Mouse (Mus musculus) embryonic facial prominence, embryonic 10.5 days (tissue): Measurements from ENCODE around the gene Cacybp. TPM values are rescaled to one million over a fixed set of nuclear protein-coding genes. Genes with fewer than 3 reads are reported as not detected.

Experiments used
- DNase-seq: peaks from one replicate; pipeline ENCODE4 v3.0.0-alpha.2; 2017; ENCODE audit warnings: low spot score
- H3K27ac ChIP-seq: fragments of 300-500 bp; sonication (generic); replicated peaks from 2 replicates; pipeline ENCODE4 v1.5.1; 2016; ENCODE audit warnings: mild to moderate bottlenecking
- H3K27me3 ChIP-seq: fragments of 300-500 bp; sonication (generic); replicated peaks from 2 replicates; pipeline ENCODE4 v1.6.1; 2016; ENCODE audit warnings: low read depth, mild to moderate bottlenecking; ENCODE audit not compliant: poor library complexity, severe bottlenecking
- H3K36me3 ChIP-seq: fragments of 300-500 bp; sonication (generic); replicated peaks from 2 replicates; pipeline ENCODE4 v1.6.1; 2016; ENCODE audit warnings: mild to moderate bottlenecking, moderate library complexity
- H3K4me1 ChIP-seq: fragments of 300-500 bp; sonication (generic); 2 replicates; pipeline ENCODE4 v1.6.1; 2016
- H3K4me3 ChIP-seq: fragments of 300-500 bp; sonication (generic); 2 replicates; pipeline ENCODE4 v1.5.1; 2016; ENCODE audit warnings: mild to moderate bottlenecking, moderate library complexity
- H3K9me3 ChIP-seq: fragments of 300-500 bp; sonication (generic); 2 replicates; pipeline ENCODE4 v1.6.1; 2016; ENCODE audit warnings: mild to moderate bottlenecking
- WGBS: fragments of 180-500 bp; shearing (Covaris S2); methylation state at CpG from one replicate; pipeline ENCODE4 v1.1.7; 2016; 5-methylcytosine and 5-hydroxymethylcytosine counted together
- polyA plus RNA-seq: library from polyadenylated mRNA; unstranded; fragments of >200 nt; fragmentation: Nextera tagmentation; extraction: Ambion mirVana; gene quantifications from 2 replicates; pipeline ENCODE4 v1.2.1, GENCODE M21; 2016

Cacybp gene
- polyA plus RNA-seq, 1 experiment from 2014 or later: 357 TPM

GRCm38 (mm10) chr1:160210566-160210965, 2.1 kb downstream of the Cacybp start:
- H3K36me3 ChIP-seq: peaks cover 35% of the 10 kb centered on the region
- H3K27me3 ChIP-seq: no peaks in the 10 kb centered on the region
- 79% methylated on average over 3 of the region's 3 CpGs for WGBS
- peak overlapping the region; percentile 85 for H3K4me3 ChIP-seq
- DNase-seq: no peak
- H3K27ac ChIP-seq: no peak overlapping the region
- no peaks in the 10 kb centered on the region for H3K9me3 ChIP-seq
- H3K4me1 ChIP-seq: peaks cover 24% of the 10 kb centered on the region

GRCm38 (mm10) chr1:160209844-160210243, 2.8 kb downstream of the Cacybp start:
- WGBS: 71% methylated on average over 2 of the region's 2 CpGs
- H3K4me1 ChIP-seq: peaks cover 24% of the 10 kb centered on the region
- no peaks in the 10 kb centered on the region for H3K27me3 ChIP-seq
- peak overlapping the region; percentile 24; the same call in 1 of the 2 replicates for H3K4me3 ChIP-seq
- H3K36me3 ChIP-seq: peaks cover 42% of the 10 kb centered on the region
- no peak overlapping the region for H3K27ac ChIP-seq
- no peak for DNase-seq
- H3K9me3 ChIP-seq: no peaks in the 10 kb centered on the region

GRCm38 (mm10) chr1:160205486-160205885, 7.2 kb downstream of the Cacybp start:
- DNase-seq: no peak
- H3K9me3 ChIP-seq: no peaks in the 10 kb centered on the region
- no peak overlapping the region for H3K27ac ChIP-seq
- H3K27me3 ChIP-seq: no peaks in the 10 kb centered on the region
- H3K4me1 ChIP-seq: peaks cover 5% of the 10 kb centered on the region
- H3K36me3 ChIP-seq: peaks cover 86% of the 10 kb centered on the region
- H3K4me3 ChIP-seq: no peak overlapping the region

- Histone ChIP-seq H3K9me3 (no peaks in the 10 kb centered on the region), H3K27me3 (no peaks in the 10 kb centered on the region), H3K4me1 (peaks cover 12% of the 10 kb centered on the region; the same call in 1 of the 2 replicates), H3K4me3 (peak overlapping the region; percentile 90), H3K36me3 (peaks cover 31% of the 10 kb centered on the region), H3K27ac (peak overlapping the region; percentile 90)
- under 1% methylated on average over 13 of the region's 13 CpGs for WGBS
- no peak for DNase-seq
These were observed 17.4 kb downstream of the Cacybp start for GRCm38 (mm10) chr1:160195337-160195663.

- peak; percentile 97 for DNase-seq
- peaks cover 26% of the 10 kb centered on the region for H3K36me3 ChIP-seq
- 8% methylated on average over 31 of the region's 31 CpGs for WGBS
- H3K27me3 ChIP-seq: no peaks in the 10 kb centered on the region
- peak within 1 kb of the TSS; percentile 90 for H3K4me3 ChIP-seq
- peaks cover 12% of the 10 kb centered on the region; the same call in 1 of the 2 replicates for H3K4me1 ChIP-seq
- peak within 1 kb of the TSS; percentile 90 for H3K27ac ChIP-seq
- H3K9me3 ChIP-seq: no peaks in the 10 kb centered on the region
These were observed 17.9 kb downstream of the Cacybp start, which contains the start of gene Mrps14 for GRCm38 (mm10) chr1:160194529-160195336. Mrps14 (plus strand) TSS chr1:160195215.

GRCm38 (mm10) chr1:160184506-160184905, 28.2 kb downstream of the Cacybp start:
- peak; percentile 68 for DNase-seq
- no peaks in the 10 kb centered on the region for H3K4me1 ChIP-seq
- no peak overlapping the region for H3K4me3 ChIP-seq
- H3K27ac ChIP-seq: no peak overlapping the region
- no peaks in the 10 kb centered on the region for H3K27me3 ChIP-seq
- no peaks in the 10 kb centered on the region for H3K9me3 ChIP-seq
- 16% methylated on average over 5 of the region's 5 CpGs for WGBS
- no peaks in the 10 kb centered on the region for H3K36me3 ChIP-seq

- no peaks in the 10 kb centered on the region for H3K36me3 ChIP-seq
- WGBS: 83% methylated on average over 4 of the region's 4 CpGs
- H3K4me1 ChIP-seq: no peaks in the 10 kb centered on the region
- no peak overlapping the region for H3K27ac ChIP-seq
- no peaks in the 10 kb centered on the region for H3K27me3 ChIP-seq
- no peak for DNase-seq
- no peaks in the 10 kb centered on the region for H3K9me3 ChIP-seq
- no peak overlapping the region for H3K4me3 ChIP-seq
These were observed 31.5 kb downstream of the Cacybp start for GRCm38 (mm10) chr1:160181216-160181615.

- Histone ChIP-seq H3K36me3 (no peaks in the 10 kb centered on the region), H3K27me3 (no peaks in the 10 kb centered on the region), H3K4me1 (0 out of 2 replicates have a peak, but pooled peaks cover 11% of the 10 kb centered on the region), H3K27ac (no peak overlapping the region), H3K4me3 (no peak overlapping the region), H3K9me3 (no peaks in the 10 kb centered on the region)
- no peak for DNase-seq
- 80% methylated on average over 8 of the region's 8 CpGs for WGBS
These were observed 35.8 kb downstream of the Cacybp start for GRCm38 (mm10) chr1:160176903-160177302.

- WGBS: 58% methylated on average over 4 of the region's 5 CpGs
- DNase-seq: no peak
- Histone ChIP-seq H3K27me3 (no peaks in the 10 kb centered on the region), H3K27ac (no peak overlapping the region), H3K36me3 (no peaks in the 10 kb centered on the region), H3K4me3 (no peak overlapping the region), H3K9me3 (no peaks in the 10 kb centered on the region), H3K4me1 (no peaks in the 10 kb centered on the region)
These were observed 46.1 kb downstream of the Cacybp start for GRCm38 (mm10) chr1:160166600-160166999.

- no peaks in the 10 kb centered on the region for H3K36me3 ChIP-seq
- no peaks in the 10 kb centered on the region for H3K27me3 ChIP-seq
- 93% methylated on average over 2 of the region's 2 CpGs for WGBS
- no peaks in the 10 kb centered on the region for H3K4me1 ChIP-seq
- no peak for DNase-seq
- H3K9me3 ChIP-seq: no peaks in the 10 kb centered on the region
- H3K27ac ChIP-seq: no peak overlapping the region
- H3K4me3 ChIP-seq: no peak overlapping the region
These were observed 54.5 kb downstream of the Cacybp start for GRCm38 (mm10) chr1:160158190-160158589.

GRCm38 (mm10) chr1:160153480-160153879, 59.2 kb downstream of the Cacybp start, which contains the start of gene Tnn:
Tnn (minus strand) TSS chr1:160153580.
- Histone ChIP-seq H3K9me3 (no peaks in the 10 kb centered on the region), H3K4me1 (peaks cover 10% of the 10 kb centered on the region), H3K4me3 (no peak within 1 kb of the TSS), H3K27me3 (no peaks in the 10 kb centered on the region), H3K36me3 (no peaks in the 10 kb centered on the region), H3K27ac (no peak within 1 kb of the TSS)
- no peak for DNase-seq
- WGBS: 71% methylated on average over 8 of the region's 8 CpGs
